Mouse (Mus musculus): ENCODE measurements around the gene Snx9.

- TF ChIP-seq POLR2A (IDR thresholded peaks at IDR 0.05; ENCODE audit: insufficient read length, low read depth) (no peak), USF1 (IDR thresholded peaks at IDR 0.05; ENCODE audit: low read depth) (no peak), TCF12 (IDR thresholded peaks at IDR 0.05; ENCODE audit: insufficient read depth, poor library complexity, severe bottlenecking) (no peak), POLR2AphosphoS2 (IDR thresholded peaks at IDR 0.05; ENCODE audit: insufficient read length, low read depth) (no peak)
Measured at GRCm38 (mm10) chr17:5966706-5967105, 125.6 kb downstream of the Snx9 start.

Data from myocyte (in vitro differentiated cells).